Mouse (Mus musculus) thymus, postnatal 0 days (tissue): ENCODE measurements around the gene Pfdn4. TPM values are rescaled to one million over a fixed set of nuclear protein-coding genes. Genes with fewer than 3 reads are reported as not detected.
"Not testable (repeated sequence)": the region's sequence is repeated elsewhere in the genome, so short reads cannot be mapped to it uniquely, and the experiment has no call there.

Experiments
- DNase-seq: peaks from one replicate; pipeline ENCODE4 v3.0.0-alpha.2; 2015; ENCODE audit warnings: low spot score
- polyA plus RNA-seq: library from polyadenylated mRNA; unstranded; fragments of >200 nt; fragmentation: Nextera tagmentation; extraction: Ambion mirVana; gene quantifications from 2 replicates; pipeline ENCODE4 v1.2.1, GENCODE M21; 2015

The Pfdn4 gene
- polyA plus RNA-seq = 95.6 and 102 TPM in 2 replicates

DNA sequence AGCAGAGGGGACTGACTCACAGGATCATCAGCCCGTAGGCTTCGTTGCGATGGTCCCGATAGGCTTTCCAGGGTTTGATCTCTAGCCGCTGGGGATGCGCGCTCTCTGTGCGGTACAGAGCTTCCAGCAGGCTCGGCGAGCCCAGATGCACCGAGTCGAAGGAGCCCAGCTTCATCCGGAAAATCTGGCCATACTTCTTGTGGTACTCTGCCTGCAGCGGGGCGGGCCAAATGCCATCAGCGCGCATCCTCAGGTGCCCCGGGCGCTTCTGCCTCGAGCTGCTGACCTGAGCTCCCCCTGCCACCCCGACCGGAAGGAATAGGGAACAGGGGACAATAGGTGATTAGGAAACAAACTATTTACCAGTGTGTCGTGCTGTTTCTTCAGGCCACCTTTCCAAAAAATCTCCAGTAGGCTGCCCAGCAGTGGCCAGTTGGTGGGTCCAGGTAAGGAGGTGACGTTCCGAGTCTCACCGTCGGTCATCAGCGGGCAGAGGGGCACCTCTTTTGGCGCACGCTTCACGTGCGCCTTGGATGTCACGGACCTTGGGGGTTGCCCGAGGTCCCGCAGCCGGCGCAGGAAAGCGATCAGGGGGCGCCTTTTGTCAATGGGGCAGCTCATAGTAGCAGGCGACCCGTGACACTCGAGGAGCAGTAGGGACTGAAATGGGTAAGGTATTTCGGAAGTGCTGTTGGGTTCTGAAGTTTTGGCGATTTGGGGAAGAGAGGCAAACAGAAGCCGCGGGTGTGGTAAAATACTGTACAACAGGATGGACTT, at the start of gene Pfdn4:
Gene Pfdn4, plus strand, starts transcription at position 275 of the 777 bp plus-strand sequence.
- no peak for DNase-seq

DNA sequence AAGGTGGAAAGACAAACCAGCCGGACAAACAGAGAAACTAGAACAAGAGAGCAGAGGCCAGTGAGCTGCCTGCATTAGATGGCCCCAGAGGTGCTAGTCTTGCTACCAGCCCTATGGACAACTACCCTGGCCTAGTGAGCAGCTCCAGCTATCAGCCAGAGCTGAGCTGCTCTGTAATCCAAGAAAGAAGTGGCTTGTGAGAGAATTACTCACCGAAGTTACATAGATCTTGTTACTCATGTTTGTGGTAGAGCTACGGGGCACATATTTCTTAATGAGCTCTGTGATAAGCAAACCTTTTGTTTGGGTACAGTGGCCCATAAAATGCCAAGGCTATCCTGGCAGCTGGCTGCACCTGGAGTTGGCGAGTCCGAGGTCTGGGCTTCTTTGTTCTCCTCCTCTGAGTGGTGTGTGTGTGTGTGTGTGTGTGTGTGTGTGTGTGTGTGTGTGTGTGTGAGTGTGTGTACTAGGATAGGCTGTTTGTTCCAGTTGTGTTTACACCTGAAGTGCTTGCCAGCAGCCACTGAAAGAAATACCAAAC, 49.3 kb upstream of the Pfdn4 start:
- no peak for DNase-seq

DNA sequence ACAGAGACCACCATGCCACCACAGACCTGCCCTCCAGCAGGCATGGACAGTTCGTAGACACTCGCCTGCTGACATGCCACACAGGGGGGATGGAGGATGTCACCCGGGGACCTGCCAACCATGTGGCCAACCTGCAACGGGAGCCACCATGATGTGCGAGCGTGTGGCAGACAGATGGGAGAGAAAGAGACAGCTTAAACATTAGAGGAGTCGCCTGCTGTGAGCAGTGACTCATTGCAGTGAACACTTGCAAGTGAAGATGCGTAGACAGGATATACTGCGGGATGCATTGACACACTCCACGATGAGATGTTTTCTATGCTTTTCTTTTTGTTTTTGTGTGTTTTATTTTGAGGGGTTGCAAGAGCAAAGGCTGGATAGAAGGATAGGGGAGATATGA, 48.6 kb upstream of the Pfdn4 start:
- DNase-seq = no peak

- peak; percentile 65 for DNase-seq
These were observed 45.3 kb upstream of the Pfdn4 start for GRCm38 (mm10) chr2:170450933-170451332.

GRCm38 (mm10) chr2:170453809-170454208, 42.4 kb upstream of the Pfdn4 start:
- not testable (repeated sequence) for DNase-seq

DNA sequence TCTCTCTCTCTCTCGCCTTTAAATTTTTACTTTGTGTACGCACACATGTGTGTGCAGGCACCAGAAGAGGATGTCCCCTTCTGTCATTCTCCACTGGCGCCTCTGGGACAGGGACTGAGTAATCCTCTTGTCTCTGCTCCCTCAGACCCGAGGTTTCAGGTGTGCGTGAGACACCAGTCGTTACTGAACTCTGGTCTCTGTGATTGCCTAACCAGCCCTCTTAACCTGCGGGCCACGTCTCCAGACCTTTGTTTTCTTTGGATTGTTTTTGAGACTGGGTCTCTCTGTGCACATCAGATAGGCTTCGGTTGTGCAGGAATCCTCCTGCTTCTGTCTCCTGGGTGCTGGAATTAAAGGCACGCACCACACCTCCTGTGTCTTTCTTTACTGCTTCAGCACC, 37.0 kb upstream of the Pfdn4 start:
- no peak for DNase-seq

DNA sequence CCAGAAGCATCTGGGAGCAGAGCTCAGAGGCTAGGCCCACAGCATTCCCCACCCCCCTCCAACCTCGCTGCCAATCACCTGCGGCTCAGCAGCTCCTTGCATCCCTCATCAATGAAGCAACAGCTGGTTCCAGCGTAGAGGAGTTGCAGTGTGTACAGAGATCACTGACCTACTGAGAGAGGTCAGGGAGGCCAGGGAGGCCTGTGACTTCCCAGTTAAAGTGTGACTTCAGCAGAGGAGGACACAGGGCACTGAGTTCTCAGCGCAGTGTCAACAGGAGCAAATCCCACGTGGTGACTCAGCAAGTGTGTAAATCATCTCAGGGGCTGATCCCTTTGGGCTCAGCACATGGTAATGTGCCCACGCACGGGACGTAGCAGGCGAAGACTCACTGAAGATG, 36.4 kb upstream of the Pfdn4 start:
- no peak for DNase-seq

DNA sequence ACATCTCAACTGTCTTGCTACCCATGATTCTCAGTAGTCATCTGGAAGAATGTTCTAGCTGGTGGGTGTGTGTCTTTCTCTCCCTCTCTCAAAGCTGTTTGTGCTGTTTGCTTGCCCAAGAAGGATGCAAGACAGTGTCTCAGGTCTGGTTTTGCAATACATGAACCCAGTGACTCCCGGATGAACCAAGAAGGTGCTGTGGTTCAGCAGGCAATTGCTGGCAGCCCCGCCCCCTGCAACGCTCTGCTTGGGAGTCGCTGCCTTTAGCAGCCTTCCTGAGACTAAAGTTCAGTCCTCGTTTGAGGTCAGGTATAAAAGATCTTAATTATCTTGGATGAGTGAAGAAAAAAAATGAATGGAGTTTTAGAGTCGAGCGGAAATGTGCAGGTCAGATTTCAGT, 34.6 kb upstream of the Pfdn4 start:
- DNase-seq = no peak

- DNase-seq = no peak
These were observed 31.4 kb upstream of the Pfdn4 start for GRCm38 (mm10) chr2:170464817-170465216.

GRCm38 (mm10) chr2:170468009-170468408, 28.2 kb upstream of the Pfdn4 start:
- DNase-seq = no peak

DNA sequence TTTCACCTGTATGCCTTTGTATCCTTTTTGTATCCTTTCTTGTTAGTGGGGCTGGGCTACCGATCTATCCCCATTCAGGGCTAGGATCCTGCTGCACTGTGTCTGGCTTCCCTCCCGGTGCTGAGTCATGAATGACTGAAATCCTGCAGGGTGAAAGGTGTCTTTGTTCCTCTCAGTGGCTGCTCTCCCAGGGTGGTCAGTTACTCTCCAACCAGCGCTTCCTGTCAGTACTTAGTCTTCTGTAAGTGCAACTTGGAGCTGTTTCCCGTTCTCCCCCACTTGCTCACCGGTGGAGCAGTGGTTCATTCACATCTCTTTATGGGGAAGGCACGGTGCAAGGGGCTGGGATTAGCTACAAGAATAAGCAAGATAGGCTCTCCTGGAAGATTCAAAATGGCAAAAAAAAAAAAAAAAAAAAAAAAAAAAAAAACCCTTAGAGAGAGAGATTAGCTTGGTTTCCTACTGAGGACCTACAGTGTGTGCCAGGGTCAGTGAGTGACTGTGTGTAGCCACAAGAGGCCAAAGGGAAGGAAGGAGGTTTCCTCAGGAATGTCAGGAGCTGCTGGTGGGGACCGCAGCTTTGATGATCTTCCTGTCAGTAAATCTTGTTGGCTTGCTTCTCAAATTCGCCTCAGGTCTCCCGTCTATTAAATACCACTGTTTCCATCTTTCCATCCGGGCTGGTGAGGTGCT, 26.5 kb upstream of the Pfdn4 start:
- DNase-seq = no peak

DNA sequence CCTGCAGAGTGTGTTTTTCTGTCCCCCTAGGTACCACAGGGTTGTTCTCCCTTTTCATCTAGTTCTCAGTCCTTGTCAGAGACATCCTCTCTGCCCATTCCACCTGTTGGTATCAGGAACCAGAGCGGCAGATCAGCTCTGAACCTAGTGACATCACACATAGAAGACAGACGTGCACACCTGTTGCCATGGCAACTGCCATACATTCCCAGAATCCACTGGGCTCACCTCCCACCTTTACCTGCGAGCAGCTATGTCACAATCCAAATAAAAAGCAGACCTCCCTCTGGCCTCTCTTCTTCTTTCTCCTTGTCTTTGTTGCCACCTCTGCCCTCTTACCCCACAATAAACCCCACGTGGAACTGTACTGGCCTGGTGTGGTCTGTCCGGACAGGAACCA, 25.6 kb upstream of the Pfdn4 start:
- DNase-seq = no peak

- DNase-seq = no peak
These were observed 22.1 kb upstream of the Pfdn4 start for GRCm38 (mm10) chr2:170474125-170474524.

- DNase-seq = no peak
These were observed 21.1 kb upstream of the Pfdn4 start for GRCm38 (mm10) chr2:170475164-170475563.

GRCm38 (mm10) chr2:170476215-170476614, 20.0 kb upstream of the Pfdn4 start:
- DNase-seq = peak; percentile 12

GRCm38 (mm10) chr2:170476643-170477042, 19.6 kb upstream of the Pfdn4 start:
- DNase-seq = no peak

- no peak for DNase-seq
These were observed 14.1 kb upstream of the Pfdn4 start for GRCm38 (mm10) chr2:170482019-170482540.

- no peak for DNase-seq
These were observed 12.3 kb upstream of the Pfdn4 start for GRCm38 (mm10) chr2:170483914-170484313.

- DNase-seq = no peak
These were observed 9.0 kb upstream of the Pfdn4 start for GRCm38 (mm10) chr2:170487202-170487601.

- DNase-seq = peak; percentile 14
These were observed 8.2 kb upstream of the Pfdn4 start for GRCm38 (mm10) chr2:170487890-170488502.

DNA sequence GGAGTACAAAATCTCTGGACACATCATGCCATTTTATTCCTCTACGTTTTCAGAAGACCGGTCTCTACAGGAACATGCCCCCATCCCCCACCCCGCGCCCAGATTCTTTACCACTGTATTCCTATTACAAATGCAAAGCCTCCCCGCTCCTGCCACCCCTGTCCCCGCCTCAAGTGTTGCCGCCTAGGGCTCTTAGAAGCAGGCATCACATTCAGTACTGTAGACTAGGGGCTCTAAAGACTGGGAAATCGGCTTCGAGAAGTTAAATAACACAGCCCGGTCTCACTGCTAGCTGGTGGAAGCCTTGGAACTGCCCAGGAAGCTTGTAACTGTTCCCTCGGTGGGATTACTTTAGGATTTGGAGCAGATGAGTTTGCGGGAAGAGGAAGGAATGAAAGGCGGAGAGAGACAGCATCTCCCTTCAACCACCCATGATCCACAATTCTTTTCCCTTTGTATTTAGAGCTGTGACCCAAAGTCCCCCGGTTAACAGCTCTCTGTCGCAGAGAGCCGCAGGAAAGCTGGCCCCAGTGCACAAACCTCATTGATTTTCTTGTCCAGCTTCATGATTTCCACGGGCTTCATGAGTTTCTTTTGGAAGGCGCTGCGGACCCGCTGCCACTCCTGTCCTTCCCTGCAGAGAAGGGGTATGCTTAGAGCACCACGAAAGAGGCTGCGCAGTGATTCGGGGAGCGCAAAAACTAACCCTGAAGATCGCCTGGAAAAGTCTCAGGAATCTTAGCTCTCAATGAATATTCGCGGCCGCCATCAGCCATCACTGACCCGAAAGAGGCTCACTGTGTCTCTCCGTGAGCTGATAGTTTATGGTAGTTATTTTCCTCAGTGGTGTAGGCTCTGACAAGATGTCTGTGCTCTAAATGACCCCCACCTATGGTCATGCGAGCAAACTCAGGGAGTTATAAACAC, 1.2 kb upstream of the Pfdn4 start:
- DNase-seq = no peak
